ENCODE assay signal across 27 mouse cellular contexts in the genomic region with DNA sequence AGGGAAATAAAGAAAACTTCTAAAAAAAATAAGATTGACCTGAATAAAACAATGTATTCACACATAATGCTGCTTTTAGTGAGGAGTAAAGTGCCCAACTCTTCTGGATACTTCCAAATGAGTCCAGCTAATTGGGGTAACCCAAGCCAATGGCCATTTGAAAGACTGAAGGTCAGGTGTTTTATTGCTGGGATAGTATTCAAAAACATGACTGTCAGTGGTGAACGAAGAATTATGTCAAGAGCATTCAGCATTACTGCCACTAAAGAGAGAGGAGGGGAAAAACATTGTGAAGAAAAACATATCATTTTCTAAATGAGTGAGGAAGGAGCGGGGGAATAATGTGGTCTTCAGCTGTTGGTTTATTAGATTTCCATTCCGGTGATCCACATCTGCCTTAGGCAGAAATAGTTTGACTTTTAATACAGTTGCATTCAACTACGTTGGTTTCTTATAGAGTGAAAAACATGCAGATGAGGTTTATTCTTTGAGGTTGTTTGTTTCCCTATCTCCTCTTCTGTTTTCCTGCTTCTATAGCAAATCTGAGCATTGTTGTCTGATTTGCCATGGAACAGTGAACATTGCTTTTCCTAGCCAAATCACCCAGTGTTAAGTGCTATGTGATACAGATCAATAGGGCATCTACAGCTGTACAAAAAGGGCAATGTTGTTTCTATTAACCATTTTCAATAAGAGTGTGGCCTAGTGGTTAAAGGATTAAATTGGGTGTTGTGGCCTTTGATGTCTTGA.
A peak's percentile ranks its signal among the peaks of the same experiment; 100 is the strongest.
DNase-seq lines count a peak whose midpoint lies in the region; ATAC-seq and TF ChIP-seq lines count a peak whose summit lies in the region.
"Had no signal": no experiment of that assay in that cellular context is flagged by ENCODE, and none has a peak within 500 bp of the region (broad histone marks: within the 10 kb centered on the region; RNA-seq: fewer than 3 reads in every experiment).

No protein-coding gene starts in this region.

- H3K27ac ChIP-seq in layer of hippocampus, adult 2 months: peak overlapping the region; percentile 98
- H3K27ac ChIP-seq in forebrain, embryonic 12.5 days: peak overlapping the region; percentile 89
- H3K27ac ChIP-seq in forebrain, postnatal 0 days (ENCODE audit: low read depth, low read length): peak overlapping the region; percentile 92
- H3K27ac ChIP-seq: hindbrain, embryonic 10.5 days; kidney, postnatal 0 days; limb, embryonic 12.5 days; lung, embryonic 15.5 days; stomach, postnatal 0 days had no signal

- WGBS in forebrain, embryonic 12.5 days: 28% methylated on average over 4 of the region's 4 CpGs
- WGBS in forebrain, postnatal 0 days: 22% methylated on average over 4 of the region's 4 CpGs

- no peak for TF ChIP-seq CTCF in layer of hippocampus, adult 2 months (conservative IDR thresholded peaks at IDR 0.05)
- TF ChIP-seq CTCF in brain, embryonic 14.5 days (IDR thresholded peaks at IDR 0.05; ENCODE audit: borderline replicate concordance, extremely low read depth, insufficient read depth, insufficient read length): no peak
- no peak for TF ChIP-seq CTCF in forebrain, postnatal 0 days (IDR thresholded peaks at IDR 0.05; ENCODE audit: low read depth)

- H3K4me1 ChIP-seq in forebrain, embryonic 12.5 days: peaks cover 35% of the 10 kb centered on the region
- peaks cover 20% of the 10 kb centered on the region for H3K4me1 ChIP-seq in forebrain, postnatal 0 days (ENCODE audit: insufficient read depth)
- H3K4me1 ChIP-seq: limb, embryonic 12.5 days; lung, embryonic 15.5 days had no signal

- no peak for DNase-seq in layer of hippocampus, adult 2 months (ENCODE audit: low spot score in 2 of 2)
- DNase-seq in layer of hippocampus, adult 8-10 months (ENCODE audit: low spot score in 2 of 2): no peak
- DNase-seq in brain, embryonic 14.5 days (ENCODE audit: low read depth): peak; percentile 84
- DNase-seq in forebrain, postnatal 0 days: peak; percentile 60
- no peak for DNase-seq in urinary bladder, adult 18-20 months (ENCODE audit: low spot score in 2 of 2)
- DNase-seq in ovary, postnatal 10 days (ENCODE audit: low spot score): no peak
- DNase-seq: adrenal gland, postnatal 25 days; gastrocnemius, postnatal 14 days; heart, postnatal 14 days; kidney, adult 8-10 months; kidney, postnatal 4 days; layer of hippocampus, adult 9-11 months; right cerebral cortex, adult 18-20 months; right cerebral cortex, postnatal 4 days; thymus, adult 2 months; thymus, postnatal 4 days had no signal

- no peaks in the 10 kb centered on the region for H3K36me3 ChIP-seq in forebrain, embryonic 12.5 days (replicated peaks)
- no peaks in the 10 kb centered on the region for H3K36me3 ChIP-seq in forebrain, postnatal 0 days (ENCODE audit: insufficient read depth)
- H3K36me3 ChIP-seq: hindbrain, embryonic 10.5 days; limb, embryonic 12.5 days; lung, embryonic 15.5 days had no signal

- no peaks in the 10 kb centered on the region for H3K27me3 ChIP-seq in forebrain, embryonic 12.5 days
- H3K27me3 ChIP-seq in forebrain, postnatal 0 days (ENCODE audit: insufficient read depth, low read length): no peaks in the 10 kb centered on the region
- H3K27me3 ChIP-seq: limb, embryonic 12.5 days had no signal

- H3K9me3 ChIP-seq in forebrain, embryonic 12.5 days: no peaks in the 10 kb centered on the region
- no peaks in the 10 kb centered on the region for H3K9me3 ChIP-seq in forebrain, postnatal 0 days (ENCODE audit: low read length)
- H3K9me3 ChIP-seq: hindbrain, embryonic 10.5 days; limb, embryonic 12.5 days; lung, embryonic 15.5 days had no signal

- no peak for ATAC-seq in forebrain, embryonic 12.5 days (ENCODE audit: low FRiP score)
- no peak for ATAC-seq in forebrain, postnatal 0 days
- ATAC-seq: CD4-positive, CD25-positive, alpha-beta regulatory T cell, adult 4 months; hindbrain, embryonic 16.5 days; midbrain, embryonic 16.5 days had no signal

- no peak overlapping the region for H3K4me3 ChIP-seq in layer of hippocampus, adult 2 months
- no peak overlapping the region for H3K4me3 ChIP-seq in forebrain, embryonic 12.5 days (replicated peaks)
- H3K4me3 ChIP-seq in forebrain, postnatal 0 days (ENCODE audit: low read depth, low read length): no peak overlapping the region
- H3K4me3 ChIP-seq: erythroblast, embryonic 14.5 days; hindbrain, embryonic 10.5 days; limb, embryonic 12.5 days; lung, embryonic 15.5 days had no signal

- no peak overlapping the region for H3K9ac ChIP-seq in forebrain, embryonic 12.5 days
- H3K9ac ChIP-seq in forebrain, postnatal 0 days: no peak overlapping the region
- H3K9ac ChIP-seq: limb, embryonic 12.5 days; lung, embryonic 15.5 days had no signal

- H3K4me2 ChIP-seq in forebrain, embryonic 12.5 days: no peak overlapping the region
- H3K4me2 ChIP-seq in forebrain, postnatal 0 days (ENCODE audit: low read depth): no peak overlapping the region
- H3K4me2 ChIP-seq: limb, embryonic 12.5 days; lung, embryonic 15.5 days; midbrain, embryonic 11.5 days had no signal

- no peak for TF ChIP-seq POLR2A in brain, embryonic 14.5 days (IDR thresholded peaks at IDR 0.05; ENCODE audit: borderline replicate concordance, extremely low read depth, insufficient read depth, insufficient read length, poor library complexity, severe bottlenecking)

Comparison
In these comparisons a context has a peak if more than half of its experiments do, and no peak if none do; other contexts are left out.
1. DNase-seq: peak in brain, embryonic 14.5 days (single experiment) and forebrain, postnatal 0 days (single experiment); none in layer of hippocampus, adult 2 months (0 of 2), layer of hippocampus, adult 8-10 months (0 of 2), urinary bladder, adult 18-20 months (0 of 2) and ovary, postnatal 10 days (single experiment).
2. Peak in every context shown above with its lines, with median percentiles within 50 percentile points of each other: H3K27ac ChIP-seq.